ENCODE assay signal across 8 mouse cellular contexts in genomic region chr7:120670153-120670875, GRCm38 (mm10). TPM values are rescaled to one million over a fixed set of nuclear protein-coding genes. Genes with fewer than 3 reads are reported as not detected.
DNase-seq lines count a peak whose midpoint lies in the region; ATAC-seq and TF ChIP-seq lines count a peak whose summit lies in the region.

TSS of gene Pdzd9 (minus strand) at chr7:120670343.

- no peak within 1 kb of the TSS for H3K9ac ChIP-seq in hindbrain, postnatal 0 days (replicated peaks; ENCODE audit: low read length)

- no peaks in the 10 kb centered on the region for H3K4me1 ChIP-seq in hindbrain, postnatal 0 days (ENCODE audit: insufficient read depth, low read length)

- H3K4me2 ChIP-seq in hindbrain, postnatal 0 days (ENCODE audit: low read depth, low read length), result no peak within 1 kb of the TSS

- WGBS in hindbrain, postnatal 0 days, result 20% methylated on average over 14 of the region's 14 CpGs

- no peak within 1 kb of the TSS for H3K4me3 ChIP-seq in hindbrain, postnatal 0 days (ENCODE audit: low read length)

- H3K27ac ChIP-seq in hindbrain, postnatal 0 days, result no peak within 1 kb of the TSS

- DNase-seq in T-cell, adult 2 months (ENCODE audit: low spot score), result peak; percentile 47
- peak; percentile 88 to 91 for DNase-seq in cerebellum, postnatal 14 days
- peak; percentile 68 to 70 for DNase-seq in frontal cortex, postnatal 36 days (ENCODE audit: low spot score in 2 of 2)
- peak; percentile 88 for DNase-seq in hindbrain, postnatal 0 days (ENCODE audit: low spot score)
- peak; percentile 46 to 82 for DNase-seq in left cerebral cortex, postnatal 14 days (ENCODE audit: low spot score in 2 of 2)
- peak; percentile 73 to 85 for DNase-seq in right cerebral cortex, postnatal 10 days (ENCODE audit: low spot score in 2 of 2)
- peak; percentile 67 to 78 for DNase-seq in urinary bladder, postnatal 4 days (ENCODE audit: low spot score in 2 of 2)

- H3K9me3 ChIP-seq in hindbrain, postnatal 0 days (ENCODE audit: low read length), result no peaks in the 10 kb centered on the region

- H3K36me3 ChIP-seq in hindbrain, postnatal 0 days (ENCODE audit: insufficient read depth, low read length), result no peaks in the 10 kb centered on the region

- peak; percentile 97 for TF ChIP-seq CTCF in hindbrain, postnatal 0 days (IDR thresholded peaks at IDR 0.05; ENCODE audit: low read depth)

- H3K27me3 ChIP-seq in hindbrain, postnatal 0 days (ENCODE audit: insufficient read depth, low read length), result no peaks in the 10 kb centered on the region

- intact Hi-C loops in left cerebral cortex, postnatal 14 days (cut with DNase I), result loop anchor here (1.0 to 10.0 kb wide), 3 partner anchors 84 to 244 kb away; partner anchors contain the start of gene Polr3e

- peak; percentile 88 for ATAC-seq in hindbrain, postnatal 0 days
- ATAC-seq in megakaryocyte-erythroid progenitor cell, adult 5-6 weeks (replicated peaks; ENCODE audit: low FRiP score, low TSS enrichment, poor library complexity, severe bottlenecking), result peak; percentile 64

RNA-seq across cellular contexts. Expression of gene Pdzd9, which starts in this region (rescaled TPM):
- 0.99 TPM in 1 of 2 replicates, not detected in the other for total RNA-seq in hindbrain, postnatal 0 days (2014; rRNA removed)
- polyA plus RNA-seq in hindbrain, postnatal 0 days (2015; fragmentation: Nextera tagmentation; extraction: Ambion mirVana), result 0.40 and 0.47 TPM in 2 replicates
- total RNA-seq in left cerebral cortex, postnatal 14 days (2021), result under 1 TPM in 1 of 2 experiments, not detected in 1; 0.29 TPM
- not detected in 2 replicates for total RNA-seq in megakaryocyte-erythroid progenitor cell, adult 5-6 weeks (2014; fragmentation: Nextera tagmentation)
- not detected in 2 replicates for total RNA-seq in megakaryocyte-erythroid progenitor cell, adult 5-6 weeks (2017)

Comparison
In these comparisons a context has a peak if more than half of its experiments do, and no peak if none do; other contexts are left out.
1. Peak in DNase-seq and ATAC-seq in hindbrain, postnatal 0 days; RNA of the gene not detected or under 1 TPM.
2. Peak in DNase-seq in left cerebral cortex, postnatal 14 days; RNA of the gene not detected or under 1 TPM.
3. Peak in ATAC-seq in megakaryocyte-erythroid progenitor cell, adult 5-6 weeks; RNA of the gene not detected or under 1 TPM.